In genomic region chr1:182686231-182686630, GRCm38 (mm10) we compare ENCODE assay signal across 26 mouse cellular contexts.
DNase-seq lines count a peak whose midpoint lies in the region; ATAC-seq and TF ChIP-seq lines count a peak whose summit lies in the region.
"Had no signal": no experiment of that assay in that cellular context is flagged by ENCODE, and none has a peak within 500 bp of the region (broad histone marks: within the 10 kb centered on the region; RNA-seq: fewer than 3 reads in every experiment).

No protein-coding gene starts in this region.

- H3K27ac ChIP-seq in kidney, embryonic 14.5 days (ENCODE audit: low read depth, low read length): no peak overlapping the region
- H3K27ac ChIP-seq in midbrain, postnatal 0 days (ENCODE audit: low read depth, low read length): peak overlapping the region; percentile 12; the same call in 1 of the 2 replicates
- H3K27ac ChIP-seq in liver, postnatal 0 days (ENCODE audit: low read depth): no peak overlapping the region
- H3K27ac ChIP-seq: embryonic facial prominence, embryonic 15.5 days; forebrain, embryonic 15.5 days; heart, embryonic 10.5 days; hindbrain, embryonic 14.5 days; kidney, postnatal 0 days; left cerebral cortex, adult 2 months; limb, embryonic 10.5 days; macrophage; neural tube, embryonic 13.5 days had no signal

- TF ChIP-seq CTCF in midbrain, postnatal 0 days (IDR thresholded peaks at IDR 0.05): no peak
- TF ChIP-seq CTCF in liver, postnatal 0 days (IDR thresholded peaks at IDR 0.05; ENCODE audit: low read depth): no peak

- 27% methylated on average over 5 of the region's 5 CpGs for WGBS in kidney, embryonic 14.5 days
- 23% methylated on average over 5 of the region's 5 CpGs for WGBS in midbrain, postnatal 0 days
- 37% methylated on average over 5 of the region's 5 CpGs for WGBS in liver, postnatal 0 days (ENCODE audit: insufficient replicate concordance)

- peaks cover 8% of the 10 kb centered on the region; the same call in 1 of the 2 replicates for H3K4me1 ChIP-seq in kidney, embryonic 14.5 days (ENCODE audit: control insufficient read depth, insufficient read depth, low read length)
- H3K4me1 ChIP-seq in midbrain, postnatal 0 days (ENCODE audit: insufficient read depth, low read length): no peaks in the 10 kb centered on the region; the same call in 1 of the 2 replicates
- no peaks in the 10 kb centered on the region for H3K4me1 ChIP-seq in liver, postnatal 0 days (ENCODE audit: insufficient read depth)

- DNase-seq in kidney, adult 8-10 months: no peak
- peak; percentile 15 for DNase-seq in ZHBTc4 (ENCODE audit: low read depth, low spot score)
- DNase-seq in midbrain, postnatal 0 days (ENCODE audit: low spot score): no peak
- peak; percentile 76 for DNase-seq in thymus, postnatal 25 days
- no peak for DNase-seq in adrenal gland, adult 18-20 months (ENCODE audit: low spot score in 2 of 2)
- DNase-seq in liver, postnatal 0 days: no peak
- DNase-seq: adrenal gland, postnatal 10 days; cerebellum, adult 2 months; cerebellum, postnatal 25 days; gastrocnemius, postnatal 10 days; liver; retina, postnatal 1 day had no signal

- H3K4me3 ChIP-seq in kidney, embryonic 14.5 days (ENCODE audit: low read length): no peak overlapping the region
- H3K4me3 ChIP-seq in midbrain, postnatal 0 days (ENCODE audit: low read depth, low read length): no peak overlapping the region
- H3K4me3 ChIP-seq in liver, postnatal 0 days (ENCODE audit: low read depth, low read length): no peak overlapping the region
- H3K4me3 ChIP-seq: embryonic facial prominence, embryonic 15.5 days; forebrain, embryonic 15.5 days; heart, embryonic 10.5 days; left cerebral cortex, adult 2 months; limb, embryonic 10.5 days; myocyte; neural tube, embryonic 13.5 days had no signal

- ATAC-seq in kidney, embryonic 14.5 days (ENCODE audit: low FRiP score, low TSS enrichment): 0 out of 2 replicates have a peak, but pooled peaks have one; percentile 32
- peak; percentile 52; the same call in 1 of the 2 replicates for ATAC-seq in midbrain, postnatal 0 days (ENCODE audit: low FRiP score)
- no peak for ATAC-seq in liver, postnatal 0 days
- ATAC-seq: activated CD4-positive, CD25-positive, alpha-beta regulatory T cell, adult 4 months; forebrain, embryonic 15.5 days; intestine, postnatal 0 days; lung, postnatal 0 days had no signal

- no peak overlapping the region for H3K4me2 ChIP-seq in kidney, embryonic 14.5 days (replicated peaks; ENCODE audit: low read depth, low read length)
- H3K4me2 ChIP-seq in midbrain, postnatal 0 days (ENCODE audit: low read depth, low read length, poor library complexity, severe bottlenecking): no peak overlapping the region
- no peak overlapping the region for H3K4me2 ChIP-seq in liver, postnatal 0 days (ENCODE audit: low read depth, low read length)
- H3K4me2 ChIP-seq: embryonic facial prominence, embryonic 15.5 days; forebrain, embryonic 15.5 days; hindbrain, embryonic 14.5 days; neural tube, embryonic 13.5 days had no signal

- no peak for TF ChIP-seq EP300 in liver, postnatal 0 days (IDR thresholded peaks at IDR 0.05; ENCODE audit: low read depth)

- H3K27me3 ChIP-seq in kidney, embryonic 14.5 days (ENCODE audit: control insufficient read depth, insufficient read depth, low read length): no peaks in the 10 kb centered on the region
- H3K27me3 ChIP-seq in midbrain, postnatal 0 days (ENCODE audit: insufficient read depth, low read length): no peaks in the 10 kb centered on the region
- H3K27me3 ChIP-seq in liver, postnatal 0 days (ENCODE audit: insufficient read depth, low read length): no peaks in the 10 kb centered on the region
- H3K27me3 ChIP-seq: embryonic facial prominence, embryonic 15.5 days; forebrain, embryonic 15.5 days; neural tube, embryonic 13.5 days had no signal

- H3K9me3 ChIP-seq in kidney, embryonic 14.5 days (ENCODE audit: control insufficient read depth, low read length): peaks cover 8% of the 10 kb centered on the region
- no peaks in the 10 kb centered on the region for H3K9me3 ChIP-seq in midbrain, postnatal 0 days (ENCODE audit: low read length)
- no peaks in the 10 kb centered on the region for H3K9me3 ChIP-seq in liver, postnatal 0 days (ENCODE audit: low read length)
- H3K9me3 ChIP-seq: embryonic facial prominence, embryonic 15.5 days; forebrain, embryonic 15.5 days; heart, embryonic 10.5 days; limb, embryonic 10.5 days; neural tube, embryonic 13.5 days had no signal

- H3K9ac ChIP-seq in kidney, embryonic 14.5 days (ENCODE audit: low read depth, low read length): no peak overlapping the region
- no peak overlapping the region for H3K9ac ChIP-seq in midbrain, postnatal 0 days (replicated peaks; ENCODE audit: low read length, poor library complexity, severe bottlenecking)
- H3K9ac ChIP-seq in liver, postnatal 0 days (replicated peaks): no peak overlapping the region
- H3K9ac ChIP-seq: embryonic facial prominence, embryonic 15.5 days; forebrain, embryonic 15.5 days; hindbrain, embryonic 14.5 days; neural tube, embryonic 13.5 days had no signal

- H3K36me3 ChIP-seq in kidney, embryonic 14.5 days (ENCODE audit: control insufficient read depth, insufficient read depth, low read length): no peaks in the 10 kb centered on the region
- H3K36me3 ChIP-seq in midbrain, postnatal 0 days (ENCODE audit: insufficient read depth, low read length): no peaks in the 10 kb centered on the region
- no peaks in the 10 kb centered on the region for H3K36me3 ChIP-seq in liver, postnatal 0 days (replicated peaks; ENCODE audit: insufficient read depth, low read length)
- H3K36me3 ChIP-seq: embryonic facial prominence, embryonic 15.5 days; forebrain, embryonic 15.5 days; heart, embryonic 10.5 days; limb, embryonic 10.5 days; neural tube, embryonic 13.5 days had no signal

Comparison
In these comparisons a context has a peak if more than half of its experiments do, and no peak if none do; other contexts are left out.
1. DNase-seq: peak in ZHBTc4 (single experiment) and thymus, postnatal 25 days (single experiment); none in kidney, adult 8-10 months (0 of 2), midbrain, postnatal 0 days (single experiment), adrenal gland, adult 18-20 months (0 of 2) and liver, postnatal 0 days (single experiment).